Mouse (Mus musculus): ENCODE data around the gene Elk4.

GRCm38 (mm10) chr1:131990083-131990760 is 17.2 kb upstream of the Elk4 start:
- TF ChIP-seq MAFK (IDR thresholded peaks at IDR 0.05; ENCODE audit: insufficient replicate concordance, low read length) (no peak), POLR2A (IDR thresholded peaks at IDR 0.05; ENCODE audit: low read depth, low read length) (no peak), CTCF (conservative IDR thresholded peaks at IDR 0.05 in 1 of 2, IDR thresholded peaks at IDR 0.05 in 1 of 2; ENCODE audit: low read depth in 2 of 2, low read length in 2 of 2) (no peak), EP300 (IDR thresholded peaks at IDR 0.05; ENCODE audit: low read length) (no peak), POLR2AphosphoS2 (IDR thresholded peaks at IDR 0.05; ENCODE audit: low read depth, low read length) (no peak), ZNF384 (IDR thresholded peaks at IDR 0.05; ENCODE audit: low read depth, low read length) (no peak), ELF1 (IDR thresholded peaks at IDR 0.05; ENCODE audit: low read depth, low read length) (no peak), E2F4 (IDR thresholded peaks at IDR 0.05; ENCODE audit: insufficient replicate concordance, low read depth, low read length) (no peak), JUN (IDR thresholded peaks at IDR 0.05; ENCODE audit: insufficient read depth, low read depth, low read length) (no peak), CHD2 (IDR thresholded peaks at IDR 0.05; ENCODE audit: low read length) (no peak), USF1 (IDR thresholded peaks at IDR 0.05; ENCODE audit: low read depth, low read length) (no peak), SIN3A (IDR thresholded peaks at IDR 0.05; ENCODE audit: low read length) (no peak)
